Mouse (Mus musculus) liver, postnatal 0 days (tissue): ENCODE data around the gene Acss2.

Source experiments
- CTCF ChIP-seq: sonication (generic); IDR thresholded peaks from 2 replicates; pipeline ENCODE4 v1.5.1; 2016; ENCODE audit warnings: antibody characterized with exemption, low read depth
- EP300 ChIP-seq: IDR thresholded peaks from 2 replicates; pipeline ENCODE4 v1.6.1; 2016; ENCODE audit warnings: antibody characterized with exemption, low read depth, mild to moderate bottlenecking

DNA sequence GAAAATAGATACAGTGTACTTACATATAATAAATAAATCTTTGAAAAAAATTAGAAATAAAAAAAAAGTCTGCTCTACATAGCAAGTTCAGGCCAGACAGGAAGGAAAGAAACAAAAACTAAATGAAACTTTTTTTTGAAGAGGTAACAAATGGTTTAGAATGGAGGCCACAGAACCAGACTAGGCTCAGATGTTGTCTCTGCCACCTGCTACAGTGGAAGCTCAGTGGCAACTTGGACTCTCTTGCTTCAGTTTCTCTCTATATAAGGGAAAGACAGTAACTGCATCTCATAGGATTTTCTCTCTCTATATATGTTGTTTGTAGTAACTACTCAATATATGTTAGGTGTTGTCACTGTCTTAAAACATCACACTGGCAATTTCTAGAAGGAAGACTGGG lies 34.6 kb downstream of the Acss2 start:
- no peak for TF ChIP-seq CTCF
- no peak for TF ChIP-seq EP300
